Mouse (Mus musculus) MEL (cell line): ENCODE results near the gene Bcl2l14. TPM values are rescaled to one million over a fixed set of nuclear protein-coding genes. Genes with fewer than 3 reads are reported as not detected.

Source experiments
- DNase-seq: peaks from one replicate; pipeline ENCODE4 v3.0.0; 2011; ENCODE audit warnings: low read depth, low spot score
- H3K27ac ChIP-seq: 2 replicates; pipeline ENCODE4 v1.5.1; 2012; ENCODE audit warnings: low read depth, mild to moderate bottlenecking, control low read depth, low read length, moderate library complexity; ENCODE audit not compliant: control insufficient read depth
- H3K27me3 ChIP-seq, 2 experiments: fragments of 150-350 bp in 1 of 2; sonication (generic) in 1 of 2; 2 replicates each; pipeline ENCODE4 v1.6.1; 2012; ENCODE audit warnings: low read length in 2 of 2, mild to moderate bottlenecking in 2 of 2, improper control_type of control experiment in 1 of 2, moderate library complexity in 1 of 2; ENCODE audit not compliant: insufficient read depth in 2 of 2, control insufficient read depth in 1 of 2
- H3K36me3 ChIP-seq, 2 experiments: 2 replicates each; pipeline ENCODE4 v1.6.1; 2012 to 2014; ENCODE audit warnings: low read length in 2 of 2, improper control_type of control experiment in 1 of 2, inconsistent platforms in 1 of 2, mild to moderate bottlenecking in 1 of 2; ENCODE audit not compliant: insufficient read depth in 2 of 2, control insufficient read depth in 1 of 2
- H3K4me1 ChIP-seq, 2 experiments: fragments of 150-350 bp in 1 of 2; sonication (generic) in 1 of 2; 2 replicates each; pipeline ENCODE4 v1.6.1; 2012; ENCODE audit warnings: low read length in 2 of 2, improper control_type of control experiment in 1 of 2, mild to moderate bottlenecking in 1 of 2; ENCODE audit not compliant: insufficient read depth in 2 of 2, control insufficient read depth in 1 of 2
- H3K4me3 ChIP-seq, 2 experiments: fragments of 150-350 bp in 1 of 2; sonication (generic) in 1 of 2; 2 replicates each; pipeline ENCODE4 v1.5.1; 2012; ENCODE audit warnings: low read depth in 2 of 2, low read length in 2 of 2, mild to moderate bottlenecking in 2 of 2, moderate library complexity in 2 of 2, control low read depth in 1 of 2, improper control_type of control experiment in 1 of 2; ENCODE audit not compliant: control insufficient read depth in 1 of 2, insufficient read depth in 1 of 2
- H3K79me2 ChIP-seq: 2 replicates; pipeline ENCODE4 v1.6.1; 2012; ENCODE audit warnings: mild to moderate bottlenecking, low read length, moderate library complexity; ENCODE audit not compliant: control insufficient read depth, poor library complexity, insufficient read depth
- H3K9ac ChIP-seq: 2 replicates; pipeline ENCODE4 v1.6.1; 2012; ENCODE audit warnings: low read depth, mild to moderate bottlenecking, control low read depth, low read length, moderate library complexity; ENCODE audit not compliant: control insufficient read depth, poor library complexity, severe bottlenecking
- H3K9me3 ChIP-seq: fragments of 150-350 bp; sonication (generic); replicated peaks from 2 replicates; pipeline ENCODE4 v1.6.1; 2012; ENCODE audit warnings: mild to moderate bottlenecking, low read length, improper control_type of control experiment, moderate library complexity; ENCODE audit not compliant: insufficient read depth
- ELF1 ChIP-seq: IDR thresholded peaks from 2 replicates; pipeline ENCODE4 v1.6.1; 2014; ENCODE audit warnings: low read depth, mild to moderate bottlenecking, inconsistent platforms, low read length, improper control_type of control experiment, moderate library complexity
- JUND ChIP-seq: IDR thresholded peaks from 2 replicates; pipeline ENCODE4 v1.6.1; 2011; ENCODE audit warnings: low read depth, mild to moderate bottlenecking, improper control_type of control experiment, low read length
- KAT2A ChIP-seq: conservative IDR thresholded peaks from 2 replicates; pipeline ENCODE4 v1.6.1; 2012; ENCODE audit warnings: low read depth, low read length, improper control_type of control experiment, inconsistent platforms
- MAZ ChIP-seq: IDR thresholded peaks from 2 replicates; pipeline ENCODE4 v1.6.1; 2012; ENCODE audit warnings: low read depth, mild to moderate bottlenecking, inconsistent platforms, low read length, improper control_type of control experiment
- MXI1 ChIP-seq: IDR thresholded peaks from 2 replicates; pipeline ENCODE4 v1.6.1; 2011; ENCODE audit warnings: mild to moderate bottlenecking, low read depth, low read length, improper control_type of control experiment
- MYB ChIP-seq: IDR thresholded peaks from 2 replicates; pipeline ENCODE4 v1.6.1; 2011; ENCODE audit warnings: mild to moderate bottlenecking, low read depth, low read length, improper control_type of control experiment
- MYC ChIP-seq: IDR thresholded peaks from 2 replicates; pipeline ENCODE4 v1.6.1; 2011; ENCODE audit warnings: low read depth, mild to moderate bottlenecking, low read length, improper control_type of control experiment, moderate library complexity
- NELFE ChIP-seq: IDR thresholded peaks from 2 replicates; pipeline ENCODE4 v1.6.1; 2011; ENCODE audit warnings: low read depth, low read length, improper control_type of control experiment
- NRF1 ChIP-seq: IDR thresholded peaks from 2 replicates; pipeline ENCODE4 v1.6.1; 2014; ENCODE audit warnings: low read depth, mild to moderate bottlenecking, inconsistent platforms, low read length, improper control_type of control experiment, moderate library complexity; ENCODE audit not compliant: poor library complexity, insufficient read depth, severe bottlenecking
- POLR2A ChIP-seq, 2 experiments: IDR thresholded peaks; 2 replicates each; pipeline ENCODE4 v1.6.1; 2011 to 2012; ENCODE audit warnings: low read length in 2 of 2, mild to moderate bottlenecking in 2 of 2, control low read depth in 1 of 2, improper control_type of control experiment in 1 of 2, low read depth in 1 of 2, moderate library complexity in 1 of 2; ENCODE audit not compliant: control insufficient read depth in 1 of 2, insufficient read depth in 1 of 2, poor library complexity in 1 of 2
- POLR2AphosphoS2 ChIP-seq: IDR thresholded peaks from 2 replicates; pipeline ENCODE4 v1.6.1; 2011; ENCODE audit warnings: low read length, improper control_type of control experiment
- RAD21 ChIP-seq: IDR thresholded peaks from 2 replicates; pipeline ENCODE4 v1.6.1; 2011; ENCODE audit warnings: mild to moderate bottlenecking, low read depth, low read length, improper control_type of control experiment
- RCOR1 ChIP-seq: IDR thresholded peaks from 2 replicates; pipeline ENCODE4 v1.6.1; 2012; ENCODE audit warnings: low read depth, mild to moderate bottlenecking, inconsistent platforms, low read length, improper control_type of control experiment
- SIN3A ChIP-seq: IDR thresholded peaks from 2 replicates; pipeline ENCODE4 v1.6.1; 2012; ENCODE audit warnings: low read length, improper control_type of control experiment, inconsistent platforms
- TAL1 ChIP-seq: IDR thresholded peaks from 2 replicates; pipeline ENCODE4 v1.6.1; 2012; ENCODE audit warnings: mild to moderate bottlenecking, inconsistent platforms, low read length, moderate library complexity, mixed read lengths
- TBP ChIP-seq: IDR thresholded peaks from 2 replicates; pipeline ENCODE4 v1.8.0; 2011; ENCODE audit warnings: low read depth, low read length, improper control_type of control experiment
- TCF12 ChIP-seq: IDR thresholded peaks from 2 replicates; pipeline ENCODE4 v1.6.1; 2014; ENCODE audit warnings: low read depth, mild to moderate bottlenecking, inconsistent platforms, low read length, improper control_type of control experiment, moderate library complexity
- UBTF ChIP-seq: IDR thresholded peaks from 2 replicates; pipeline ENCODE4 v1.6.1; 2012; ENCODE audit warnings: low read depth, mild to moderate bottlenecking, inconsistent platforms, low read length, improper control_type of control experiment, moderate library complexity, borderline replicate concordance; ENCODE audit not compliant: insufficient read depth
- USF1 ChIP-seq: IDR thresholded peaks from 2 replicates; pipeline ENCODE4 v1.6.1; 2014; ENCODE audit warnings: low read depth, mild to moderate bottlenecking, inconsistent platforms, low read length, improper control_type of control experiment, moderate library complexity
- USF2 ChIP-seq, 2 experiments: IDR thresholded peaks; 2 replicates each; pipeline ENCODE4 v1.6.1; 2011 to 2012; ENCODE audit warnings: improper control_type of control experiment in 2 of 2, low read length in 2 of 2, borderline replicate concordance in 1 of 2, inconsistent platforms in 1 of 2, low read depth in 1 of 2, mild to moderate bottlenecking in 1 of 2; ENCODE audit not compliant: insufficient read depth in 1 of 2
- ZKSCAN1 ChIP-seq: IDR thresholded peaks from 2 replicates; pipeline ENCODE4 v1.6.1; 2012; ENCODE audit warnings: low read depth, mild to moderate bottlenecking, inconsistent platforms, low read length, improper control_type of control experiment, moderate library complexity
- ZMIZ1 ChIP-seq: IDR thresholded peaks from 2 replicates; pipeline ENCODE4 v1.6.1; 2012; ENCODE audit warnings: low read depth, mild to moderate bottlenecking, inconsistent platforms, low read length, improper control_type of control experiment, moderate library complexity
- ZNF384 ChIP-seq: IDR thresholded peaks from 2 replicates; pipeline ENCODE4 v1.6.1; 2012; ENCODE audit warnings: low read depth, mild to moderate bottlenecking, inconsistent platforms, low read length, improper control_type of control experiment
- polyA plus RNA-seq, 2 experiments: library from polyadenylated mRNA; stranded (reverse) in 1 of 2; unstranded in 1 of 2; fragments of >175 nt in 1 of 2; fragments of >200 nt in 1 of 2; gene quantifications; 2 replicates each; pipeline versions ENCODE4 v1.2.1 to v1.2.4; 2012; ENCODE audit warnings: low replicate concordance in 2 of 2, low read depth in 1 of 2; ENCODE audit not compliant: insufficient read length in 2 of 2, insufficient read depth in 1 of 2, missing spikeins in 1 of 2
- total RNA-seq: library from RNA; depleted of rRNA; stranded (reverse); fragments of 300-350 nt; gene quantifications from 2 replicates; pipeline ENCODE4 v1.2.3, GENCODE M21; 2012

Gene Bcl2l14
- total and polyA plus RNA-seq, 3 experiments: 0.65 to 1.4 TPM; not detected in 1

DNA sequence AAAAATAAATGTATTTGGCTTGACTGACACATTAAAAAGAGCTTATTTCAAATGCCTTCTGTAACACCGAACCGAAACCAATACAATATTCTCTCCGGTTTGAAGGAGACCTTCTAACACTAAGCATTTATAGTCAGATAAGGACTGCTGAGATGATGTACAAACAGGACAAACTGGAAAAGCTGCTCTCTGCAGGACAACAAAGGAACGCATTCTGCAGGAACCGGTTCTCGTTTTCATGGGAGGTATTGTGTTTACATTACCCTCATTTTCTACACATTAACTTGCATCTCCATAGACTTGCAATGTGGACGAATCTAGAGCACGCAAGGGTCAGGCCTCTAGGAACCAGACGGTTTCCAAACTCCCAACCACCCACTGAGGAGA, 7.6 kb downstream of the Bcl2l14 start:
- no peaks in the 10 kb centered on the region for H3K27me3 ChIP-seq
- no peak overlapping the region for H3K9ac ChIP-seq
- TF ChIP-seq SIN3A (no peak), USF1 (no peak), ZMIZ1 (no peak), POLR2A (IDR thresholded peaks at IDR 0.05; ENCODE audit: control insufficient read depth in 1 of 2, insufficient read depth in 1 of 2, low read depth in 1 of 2, low read length in 2 of 2, poor library complexity in 1 of 2) (no peak), MXI1 (no peak), TAL1 (no peak)
- H3K9me3 ChIP-seq: no peaks in the 10 kb centered on the region
- no peak for DNase-seq
- no peaks in the 10 kb centered on the region for H3K36me3 ChIP-seq
- no peaks in the 10 kb centered on the region for H3K79me2 ChIP-seq
- H3K4me3 ChIP-seq: no peak overlapping the region
- no peak overlapping the region for H3K27ac ChIP-seq
- peaks cover 0 to 6% of the 10 kb centered on the region in 2 experiments; a peak in 1 of 4 replicates for H3K4me1 ChIP-seq

- no peaks in the 10 kb centered on the region; a peak in 1 of 4 replicates for H3K27me3 ChIP-seq
- no peak overlapping the region for H3K27ac ChIP-seq
- no peaks in the 10 kb centered on the region for H3K36me3 ChIP-seq
- no peak overlapping the region for H3K9ac ChIP-seq
- DNase-seq: peak; percentile 43
- no peaks in the 10 kb centered on the region for H3K9me3 ChIP-seq
- H3K4me3 ChIP-seq: no peak overlapping the region
- peaks cover 0 to 6% of the 10 kb centered on the region in 2 experiments; a peak in 1 of 4 replicates for H3K4me1 ChIP-seq
- TF ChIP-seq TAL1 (no peak), TBP (no peak), MAZ (no peak), NRF1 (no peak), USF1 (no peak), JUND (peak; percentile 33; the same call in 1 of the 2 replicates), SIN3A (no peak), MYC (no peak), ZKSCAN1 (no peak)
- TF ChIP-seq, all 39 proteins: peak for 1
- no peaks in the 10 kb centered on the region for H3K79me2 ChIP-seq
Observed at GRCm38 (mm10) chr6:134407226-134407625, 11.1 kb downstream of the Bcl2l14 start.

GRCm38 (mm10) chr6:134413706-134414531, 17.8 kb downstream of the Bcl2l14 start:
- peak overlapping the region; percentile 46 to 47 for H3K4me3 ChIP-seq
- DNase-seq: peak; percentile 82

More at GRCm38 (mm10) chr6:134413706-134414531, 17.8 kb downstream of the Bcl2l14 start:
- TF ChIP-seq UBTF (no peak), TBP (0 out of 2 replicates have a peak, but pooled peaks have one; percentile 11), JUND (no peak), TCF12 (no peak), SIN3A (peak; percentile 33; the same call in 1 of the 2 replicates), POLR2A (IDR thresholded peaks at IDR 0.05; ENCODE audit: control insufficient read depth in 1 of 2, insufficient read depth in 1 of 2, low read depth in 1 of 2, low read length in 2 of 2, poor library complexity in 1 of 2) (no peak), USF1 (no peak), NELFE (no peak), RAD21 (no peak), MYC (no peak), RCOR1 (no peak), ELF1 (peak; percentile 83), NRF1 (no peak), ZNF384 (no peak), POLR2AphosphoS2 (no peak), MYB (no peak), KAT2A (no peak), USF2 (IDR thresholded peaks at IDR 0.05; ENCODE audit: borderline replicate concordance in 1 of 2, insufficient read depth in 1 of 2, low read depth in 1 of 2, low read length in 2 of 2) (no peak)
- Histone ChIP-seq H3K79me2 (no peaks in the 10 kb centered on the region), H3K27me3 (no peaks in the 10 kb centered on the region; a peak in 1 of 4 replicates), H3K9ac (no peak overlapping the region), H3K36me3 (no peaks in the 10 kb centered on the region; a peak in 1 of 4 replicates), H3K9me3 (no peaks in the 10 kb centered on the region), H3K4me1 (peaks cover 0 to 3% of the 10 kb centered on the region in 2 experiments; a peak in 1 of 4 replicates), H3K27ac (no peak overlapping the region)
